ENCODE assay signal across 22 mouse cellular contexts in genomic region chr10:24609766-24610165, GRCm38 (mm10). TPM values are rescaled to one million over a fixed set of nuclear protein-coding genes. Genes with fewer than 3 reads are reported as not detected.
DNase-seq lines count a peak whose midpoint lies in the region; ATAC-seq and TF ChIP-seq lines count a peak whose summit lies in the region.
"Had no signal": no experiment of that assay in that cellular context is flagged by ENCODE, and none has a peak within 500 bp of the region (broad histone marks: within the 10 kb centered on the region; RNA-seq: fewer than 3 reads in every experiment).

No protein-coding gene starts in this region.

- H3K27ac ChIP-seq in intestine, postnatal 0 days (ENCODE audit: low read depth, low read length), result no peak overlapping the region
- no peak overlapping the region for H3K27ac ChIP-seq in forebrain, postnatal 0 days (ENCODE audit: low read depth, low read length)
- H3K27ac ChIP-seq: embryonic facial prominence, embryonic 13.5 days; hindbrain, embryonic 10.5 days; hindbrain, postnatal 0 days; kidney, postnatal 0 days; limb, embryonic 15.5 days; midbrain, embryonic 13.5 days; neural tube, embryonic 12.5 days had no signal

- no peak overlapping the region for H3K9ac ChIP-seq in intestine, postnatal 0 days (ENCODE audit: low read depth, low read length)
- H3K9ac ChIP-seq in forebrain, postnatal 0 days, result no peak overlapping the region
- H3K9ac ChIP-seq: embryonic facial prominence, embryonic 13.5 days; limb, embryonic 15.5 days; liver, postnatal 0 days; midbrain, embryonic 13.5 days; neural tube, embryonic 12.5 days had no signal

- H3K9me3 ChIP-seq in intestine, postnatal 0 days (ENCODE audit: control insufficient read depth), result no peaks in the 10 kb centered on the region
- H3K9me3 ChIP-seq in forebrain, postnatal 0 days (ENCODE audit: low read length), result no peaks in the 10 kb centered on the region
- H3K9me3 ChIP-seq: embryonic facial prominence, embryonic 13.5 days; G1E; hindbrain, embryonic 10.5 days; limb, embryonic 15.5 days; midbrain, embryonic 13.5 days; neural tube, embryonic 12.5 days had no signal

- 81% methylated on average over 9 of the region's 9 CpGs for WGBS in intestine, postnatal 0 days
- WGBS in forebrain, postnatal 0 days, result 89% methylated on average over 9 of the region's 9 CpGs

- H3K27me3 ChIP-seq in intestine, postnatal 0 days (replicated peaks; ENCODE audit: control insufficient read depth, insufficient read depth, low read length), result no peaks in the 10 kb centered on the region
- H3K27me3 ChIP-seq in forebrain, postnatal 0 days (ENCODE audit: insufficient read depth, low read length), result no peaks in the 10 kb centered on the region
- H3K27me3 ChIP-seq: embryonic facial prominence, embryonic 13.5 days; limb, embryonic 15.5 days; midbrain, embryonic 13.5 days; neural tube, embryonic 12.5 days had no signal

- DNase-seq in adrenal gland, postnatal 10 days, result peak; percentile 39
- DNase-seq in adrenal gland, postnatal 25 days, result no peak
- DNase-seq in gastrocnemius, adult 18-20 months (ENCODE audit: low spot score), result peak; percentile 78
- DNase-seq in heart, adult 8-10 months (ENCODE audit: low spot score), result peak; percentile 78
- DNase-seq in heart, postnatal 4 days, result peak; percentile 62
- no peak for DNase-seq in forebrain, postnatal 0 days
- DNase-seq: cerebellum, postnatal 14 days; kidney, adult 18-20 months; layer of hippocampus, postnatal 36 days; liver, postnatal 0 days; lung, postnatal 10 days; thymus, adult 18-20 months had no signal

- ATAC-seq in intestine, postnatal 0 days, result no peak
- no peak for ATAC-seq in forebrain, postnatal 0 days
- ATAC-seq in frontal cortex, adult (ENCODE audit: low TSS enrichment), result no peak
- ATAC-seq: hindbrain, postnatal 0 days; liver, postnatal 0 days; midbrain, embryonic 13.5 days had no signal

- H3K4me2 ChIP-seq in intestine, postnatal 0 days (replicated peaks; ENCODE audit: low read depth), result no peak overlapping the region
- H3K4me2 ChIP-seq in forebrain, postnatal 0 days (ENCODE audit: low read depth), result no peak overlapping the region
- H3K4me2 ChIP-seq: embryonic facial prominence, embryonic 13.5 days; limb, embryonic 15.5 days; midbrain, embryonic 13.5 days; neural tube, embryonic 12.5 days had no signal

- no peaks in the 10 kb centered on the region for H3K4me1 ChIP-seq in intestine, postnatal 0 days (replicated peaks; ENCODE audit: control insufficient read depth, insufficient read depth, low read length)
- no peaks in the 10 kb centered on the region for H3K4me1 ChIP-seq in forebrain, postnatal 0 days (ENCODE audit: insufficient read depth)
- H3K4me1 ChIP-seq: embryonic facial prominence, embryonic 13.5 days; hindbrain, embryonic 10.5 days; limb, embryonic 15.5 days; midbrain, embryonic 13.5 days; neural tube, embryonic 12.5 days had no signal

- no peaks in the 10 kb centered on the region for H3K36me3 ChIP-seq in intestine, postnatal 0 days (ENCODE audit: control insufficient read depth, insufficient read depth)
- H3K36me3 ChIP-seq in forebrain, postnatal 0 days (ENCODE audit: insufficient read depth), result no peaks in the 10 kb centered on the region
- H3K36me3 ChIP-seq: embryonic facial prominence, embryonic 13.5 days; G1E; hindbrain, embryonic 10.5 days; limb, embryonic 15.5 days; midbrain, embryonic 13.5 days; neural tube, embryonic 12.5 days had no signal

- no peak overlapping the region for H3K4me3 ChIP-seq in intestine, postnatal 0 days (ENCODE audit: low read depth, low read length)
- no peak overlapping the region for H3K4me3 ChIP-seq in forebrain, postnatal 0 days (ENCODE audit: low read depth, low read length)
- H3K4me3 ChIP-seq: embryonic facial prominence, embryonic 13.5 days; hindbrain, embryonic 10.5 days; limb, embryonic 15.5 days; midbrain, embryonic 13.5 days; neural tube, embryonic 12.5 days had no signal

- TF ChIP-seq CTCF in intestine, postnatal 0 days (IDR thresholded peaks at IDR 0.05; ENCODE audit: low read depth), result no peak
- TF ChIP-seq CTCF in forebrain, postnatal 0 days (IDR thresholded peaks at IDR 0.05; ENCODE audit: low read depth), result no peak

RNA-seq across cellular contexts. Expression of gene Ccn2, which starts 14.5 kb away (rescaled TPM):
- total RNA-seq in adrenal gland, postnatal 10 days (2021), result 10 to 100 TPM; 20.5 to 47.0 TPM
- total RNA-seq in adrenal gland, postnatal 25 days (2021), result 44.4 and 55.1 TPM in 2 replicates
- 10 to 100 TPM; 16.5 to 53.2 TPM for total RNA-seq in gastrocnemius, adult 18-20 months (2021)
- total RNA-seq in heart, adult 8-10 months (2022), result 100 to 1,000 TPM in 1 of 4 experiments, 10 to 100 TPM in 3; 53.9 to 107 (median 63.8) TPM
- 100 to 1,000 TPM; 160 to 233 TPM for total RNA-seq in heart, postnatal 4 days (2021)
- 7.8 and 10.2 TPM in 2 replicates for polyA plus RNA-seq in intestine, postnatal 0 days (2015; fragmentation: Nextera tagmentation; extraction: Ambion mirVana)
- total RNA-seq in forebrain, postnatal 0 days (2014; rRNA removed), result 13.7 and 18.6 TPM in 2 replicates
- 2.9 and 4.4 TPM in 2 replicates for polyA plus RNA-seq in forebrain, postnatal 0 days (2015; fragmentation: Nextera tagmentation; extraction: Ambion mirVana)
- polyA plus RNA-seq: G1E had no signal

Comparison
In these comparisons a context has a peak if more than half of its experiments do, and no peak if none do; other contexts are left out.
1. DNase-seq: peak in adrenal gland, postnatal 10 days (single experiment), gastrocnemius, adult 18-20 months (single experiment), heart, adult 8-10 months (single experiment) and heart, postnatal 4 days (single experiment); none in adrenal gland, postnatal 25 days (single experiment) and forebrain, postnatal 0 days (single experiment).